Mouse (Mus musculus) CH12.LX (cell line): ENCODE data around the gene Actn3.

Experiments used
- CTCF ChIP-seq, 2 experiments: IDR thresholded peaks in 1 of 2; conservative IDR thresholded peaks in 1 of 2; 2 replicates each; pipeline ENCODE4 v1.5.1; 2011 to 2012; ENCODE audit warnings: low read depth in 2 of 2, low read length in 2 of 2, improper control_type of control experiment in 1 of 2, inconsistent platforms in 1 of 2, mild to moderate bottlenecking in 1 of 2, moderate library complexity in 1 of 2
- EP300 ChIP-seq: IDR thresholded peaks from 2 replicates; pipeline ENCODE4 v1.6.1; 2011; ENCODE audit warnings: low read length, improper control_type of control experiment
- HCFC1 ChIP-seq: IDR thresholded peaks from 2 replicates; pipeline ENCODE4 v1.6.1; 2012; ENCODE audit warnings: low read depth, mild to moderate bottlenecking, inconsistent platforms, low read length, improper control_type of control experiment
- POLR2A ChIP-seq: IDR thresholded peaks from 2 replicates; pipeline ENCODE4 v1.6.1; 2011; ENCODE audit warnings: low read depth, mild to moderate bottlenecking, improper control_type of control experiment, low read length
- RCOR1 ChIP-seq: conservative IDR thresholded peaks from 2 replicates; pipeline ENCODE4 v1.6.1; 2012; ENCODE audit warnings: low read depth, mild to moderate bottlenecking, inconsistent platforms, low read length, improper control_type of control experiment
- ZKSCAN1 ChIP-seq: IDR thresholded peaks from 2 replicates; pipeline ENCODE4 v1.6.1; 2012; ENCODE audit warnings: low read depth, inconsistent platforms, low read length, improper control_type of control experiment, borderline replicate concordance

- TF ChIP-seq POLR2A, result no peak
- TF ChIP-seq CTCF (conservative IDR thresholded peaks at IDR 0.05 in 1 of 2, IDR thresholded peaks at IDR 0.05 in 1 of 2; ENCODE audit: low read depth in 2 of 2, low read length in 2 of 2), result no peak
- TF ChIP-seq EP300, result no peak
- TF ChIP-seq RCOR1, result no peak
- TF ChIP-seq ZKSCAN1, result no peak
- no peak for TF ChIP-seq HCFC1
These were observed 43.7 kb downstream of the Actn3 start for GRCm38 (mm10) chr19:4833977-4834376.
